Mouse (Mus musculus) limb, embryonic 13.5 days (tissue): ENCODE data around the gene Mtmr12. TPM values are rescaled to one million over a fixed set of nuclear protein-coding genes. Genes with fewer than 3 reads are reported as not detected.

Experiments used
- ATAC-seq: fragments of 200-750 bp; cut with Nextera tagmentation; 2 replicates; pipeline ENCODE4 v1.8.0; 2017; ENCODE audit warnings: low read depth, moderate number of reproducible peaks, moderate TSS enrichment; ENCODE audit not compliant: low FRiP score
- H3K27ac ChIP-seq: fragments of 300-500 bp; sonication (generic); 2 replicates; pipeline ENCODE4 v1.5.1; 2015; ENCODE audit warnings: inconsistent platforms, mild to moderate bottlenecking, moderate library complexity
- H3K27me3 ChIP-seq: fragments of 300-500 bp; sonication (generic); 2 replicates; pipeline ENCODE4 v1.6.1; 2015; ENCODE audit warnings: mild to moderate bottlenecking, inconsistent platforms
- H3K36me3 ChIP-seq: fragments of 300-500 bp; sonication (generic); 2 replicates; pipeline ENCODE4 v1.6.1; 2015; ENCODE audit warnings: inconsistent platforms, mild to moderate bottlenecking, moderate library complexity
- H3K4me1 ChIP-seq: fragments of 300-500 bp; sonication (generic); 2 replicates; pipeline ENCODE4 v1.6.1; 2015; ENCODE audit warnings: inconsistent platforms
- H3K4me2 ChIP-seq: fragments of 300-500 bp; sonication (generic); replicated peaks from 2 replicates; pipeline ENCODE4 v1.6.1; 2015; ENCODE audit warnings: inconsistent platforms, mild to moderate bottlenecking, moderate library complexity
- H3K4me3 ChIP-seq: fragments of 300-500 bp; sonication (generic); 2 replicates; pipeline ENCODE4 v1.5.1; 2015; ENCODE audit warnings: moderate library complexity, mild to moderate bottlenecking, inconsistent platforms
- H3K9ac ChIP-seq: fragments of 300-500 bp; sonication (generic); 2 replicates; pipeline ENCODE4 v1.6.1; 2015; ENCODE audit warnings: mild to moderate bottlenecking, inconsistent platforms
- H3K9me3 ChIP-seq: fragments of 300-500 bp; sonication (generic); 2 replicates; pipeline ENCODE4 v1.6.1; 2016; ENCODE audit warnings: inconsistent platforms
- WGBS: fragments of 180-500 bp; shearing (Covaris S2); methylation state at CpG from one replicate; pipeline ENCODE4 v1.1.7; 2015; 5-methylcytosine and 5-hydroxymethylcytosine counted together
- microRNA counts: library from miRNA; unstranded; fragments of <30 nt; microRNA quantifications from one replicate; lab custom pipeline; 2016
- microRNA-seq: library from miRNA; unstranded; fragments of <30 nt; microRNA quantifications from one replicate; pipeline ENCODE4, GENCODE M21; 2016
- polyA plus RNA-seq: library from polyadenylated mRNA; unstranded; fragments of >200 nt; fragmentation: Nextera tagmentation; extraction: Ambion mirVana; gene quantifications from 2 replicates; pipeline ENCODE4 v1.2.1, GENCODE M21; 2015

The Mtmr12 gene
- polyA plus RNA-seq, 1 experiment from 2014 or later = 18.5 TPM

- Histone ChIP-seq H3K27ac (peak within 1 kb of the TSS; percentile 93), H3K27me3 (peaks cover 4% of the 10 kb centered on the region; the same call in 1 of the 2 replicates), H3K36me3 (peaks cover 5% of the 10 kb centered on the region; the same call in 1 of the 2 replicates), H3K4me1 (peaks cover 19% of the 10 kb centered on the region), H3K4me3 (peak within 1 kb of the TSS; percentile 100), H3K9ac (peak within 1 kb of the TSS; percentile 99), H3K9me3 (no peaks in the 10 kb centered on the region), H3K4me2 (peak within 1 kb of the TSS; percentile 65)
- under 1% methylated on average over 61 of the region's 74 CpGs for WGBS
- peak; percentile 95 for ATAC-seq
Measured at GRCm38 (mm10) chr15:12321091-12321787, 116.4 kb downstream of the Mtmr12 start, which contains the start of gene Golph3. Golph3 (plus strand) TSS chr15:12321450.

- Histone ChIP-seq H3K9ac (peak within 1 kb of the TSS; percentile 99), H3K27ac (peak within 1 kb of the TSS; percentile 93), H3K9me3 (no peaks in the 10 kb centered on the region), H3K36me3 (peaks cover 5% of the 10 kb centered on the region; the same call in 1 of the 2 replicates), H3K4me2 (peak within 1 kb of the TSS; percentile 65), H3K4me3 (peak within 1 kb of the TSS; percentile 100), H3K4me1 (peaks cover 21% of the 10 kb centered on the region), H3K27me3 (peaks cover 4% of the 10 kb centered on the region; the same call in 1 of the 2 replicates)
- ATAC-seq = peak; percentile 16; the same call in 1 of the 2 replicates
- WGBS = under 1% methylated on average over 67 of the region's 70 CpGs
Measured at GRCm38 (mm10) chr15:12321788-12322621, 117.2 kb downstream of the Mtmr12 start, which contains the start of gene 1810049J17Rik. 1810049J17Rik (minus strand) TSS chr15:12321899.

- H3K4me3 ChIP-seq = peak overlapping the region; percentile 100
- 5% methylated on average over 9 of the region's 9 CpGs for WGBS
- peaks cover 21% of the 10 kb centered on the region for H3K4me1 ChIP-seq
- peak overlapping the region; percentile 65 for H3K4me2 ChIP-seq
- H3K36me3 ChIP-seq = peaks cover 5% of the 10 kb centered on the region; the same call in 1 of the 2 replicates
- no peak for ATAC-seq
- peaks cover 4% of the 10 kb centered on the region; the same call in 1 of the 2 replicates for H3K27me3 ChIP-seq
- no peaks in the 10 kb centered on the region for H3K9me3 ChIP-seq
- H3K27ac ChIP-seq = no peak overlapping the region
- peak overlapping the region; percentile 99 for H3K9ac ChIP-seq
Measured at GRCm38 (mm10) chr15:12322676-12323402, 118.0 kb downstream of the Mtmr12 start.

MicroRNA genes within 50 kb of the gene (microRNA counts, 519-probe panel; counts per million panel counts)
- not detected for microRNA mmu-miR-1898 (lab: Ali Mortazavi, UCI)

Small RNA genes within 50 kb of the gene (microRNA-seq; reads per million reads assigned to microRNA genes)
- gene Mir1898 = not detected

Other genes with a start within 250 kb of the Mtmr12 start
- gene Sub1, start 208.0 kb upstream of the Mtmr12 start, polyA plus RNA-seq = 859 and 861 TPM in 2 replicates
- 134 and 136 TPM in 2 replicates for gene Zfr, start 87.2 kb upstream of the Mtmr12 start, polyA plus RNA-seq
- 84.1 and 91.9 TPM in 2 replicates for gene Golph3, start 116.4 kb downstream of the Mtmr12 start, polyA plus RNA-seq
- gene 1810049J17Rik, start 116.9 kb downstream of the Mtmr12 start, polyA plus RNA-seq = 0.84 TPM in 1 of 2 replicates, not detected in the other